In the genomic region with DNA sequence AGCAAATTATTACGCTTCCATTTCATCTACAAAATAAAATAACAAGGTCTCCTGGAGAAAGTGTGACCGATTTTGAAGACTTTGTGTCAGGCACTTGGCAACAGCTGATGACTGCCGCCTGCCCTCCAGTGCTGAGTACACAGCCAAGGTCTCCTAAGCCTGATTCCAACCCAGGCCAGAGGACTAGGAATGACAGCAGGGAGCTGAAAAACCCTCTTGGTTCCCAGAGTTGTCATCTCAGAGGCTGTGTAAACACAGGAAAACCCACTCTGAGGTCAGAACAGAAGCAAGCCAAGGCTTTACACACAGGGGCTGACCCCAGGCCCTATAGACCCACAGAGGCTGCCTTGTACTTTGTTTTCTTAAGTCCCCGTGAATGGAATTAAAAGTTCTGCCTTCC, we compare ENCODE assay signal across 13 mouse cellular contexts. TPM values are rescaled to one million over a fixed set of nuclear protein-coding genes. Genes with fewer than 3 reads are reported as not detected.
DNase-seq lines count a peak whose midpoint lies in the region; ATAC-seq and TF ChIP-seq lines count a peak whose summit lies in the region.
"Had no signal": no experiment of that assay in that cellular context is flagged by ENCODE, and none has a peak within 500 bp of the region (broad histone marks: within the 10 kb centered on the region; RNA-seq: fewer than 3 reads in every experiment).

No protein-coding gene starts in this region.

- H3K4me3 ChIP-seq in cerebellum, adult 2 months (replicated peaks; ENCODE audit: insufficient read depth, low read depth, low read length): no peak overlapping the region
- H3K4me3 ChIP-seq in kidney, postnatal 0 days (replicated peaks; ENCODE audit: low read depth, low read length): no peak overlapping the region
- H3K4me3 ChIP-seq in kidney, embryonic 14.5 days (ENCODE audit: low read length): no peak overlapping the region
- H3K4me3 ChIP-seq in lung, postnatal 0 days (ENCODE audit: low read depth, low read length): no peak overlapping the region
- H3K4me3 ChIP-seq: megakaryocyte, embryonic 14.5 days; neural tube, embryonic 15.5 days had no signal

- ATAC-seq in kidney, postnatal 0 days (replicated peaks; ENCODE audit: low FRiP score, low read depth): no peak
- no peak for ATAC-seq in kidney, embryonic 14.5 days (ENCODE audit: low FRiP score, low TSS enrichment)
- ATAC-seq in lung, postnatal 0 days: peak; percentile 48; the same call in 1 of the 2 replicates

- TF ChIP-seq POLR2A in cerebellum, adult 2 months (IDR thresholded peaks at IDR 0.05; ENCODE audit: borderline replicate concordance, insufficient read depth, low read length): no peak

- no peaks in the 10 kb centered on the region for H3K36me3 ChIP-seq in kidney, postnatal 0 days (ENCODE audit: insufficient read depth, low read length)
- H3K36me3 ChIP-seq in kidney, embryonic 14.5 days (ENCODE audit: control insufficient read depth, insufficient read depth, low read length): no peaks in the 10 kb centered on the region
- H3K36me3 ChIP-seq in lung, postnatal 0 days (ENCODE audit: insufficient read depth, low read length): no peaks in the 10 kb centered on the region
- H3K36me3 ChIP-seq: neural tube, embryonic 15.5 days had no signal

- H3K4me2 ChIP-seq in kidney, postnatal 0 days (ENCODE audit: low read length): no peak overlapping the region
- no peak overlapping the region for H3K4me2 ChIP-seq in kidney, embryonic 14.5 days (replicated peaks; ENCODE audit: low read depth, low read length)
- H3K4me2 ChIP-seq in lung, postnatal 0 days (replicated peaks; ENCODE audit: low read depth, low read length): no peak overlapping the region
- H3K4me2 ChIP-seq: neural tube, embryonic 15.5 days had no signal

- DNase-seq in cerebellum, adult 2 months: peak; percentile 27 to 42
- DNase-seq in cerebellum, adult 8-10 months: no peak
- DNase-seq in kidney, postnatal 0 days (ENCODE audit: low spot score): peak; percentile 14
- DNase-seq in adrenal gland, postnatal 10 days: peak; percentile 43
- peak; percentile 14 for DNase-seq in lung, postnatal 0 days (ENCODE audit: low spot score)
- DNase-seq in layer of hippocampus, adult 11-12 months (ENCODE audit: low spot score): no peak
- no peak for DNase-seq in natural killer cell, adult 2 months (ENCODE audit: low spot score in 2 of 2)
- DNase-seq: gastrocnemius, postnatal 14 days; heart, postnatal 4 days; kidney, postnatal 4 days had no signal

- peaks cover 12% of the 10 kb centered on the region; the same call in 1 of the 2 replicates for H3K4me1 ChIP-seq in cerebellum, adult 2 months (ENCODE audit: control insufficient read depth, insufficient read depth, low read length)
- H3K4me1 ChIP-seq in kidney, postnatal 0 days (replicated peaks; ENCODE audit: insufficient read depth, low read length): 0 out of 2 replicates have a peak, but pooled peaks cover 6% of the 10 kb centered on the region
- peaks cover 5% of the 10 kb centered on the region; the same call in 1 of the 2 replicates for H3K4me1 ChIP-seq in kidney, embryonic 14.5 days (ENCODE audit: control insufficient read depth, insufficient read depth, low read length)
- H3K4me1 ChIP-seq in lung, postnatal 0 days (ENCODE audit: insufficient read depth, low read depth, low read length): peaks cover 21% of the 10 kb centered on the region

- H3K9ac ChIP-seq in kidney, postnatal 0 days (ENCODE audit: low read depth, low read length): no peak overlapping the region
- no peak overlapping the region for H3K9ac ChIP-seq in kidney, embryonic 14.5 days (ENCODE audit: low read depth, low read length)
- H3K9ac ChIP-seq in lung, postnatal 0 days (replicated peaks; ENCODE audit: low read depth): no peak overlapping the region
- H3K9ac ChIP-seq: neural tube, embryonic 15.5 days had no signal

- no peaks in the 10 kb centered on the region for H3K9me3 ChIP-seq in kidney, postnatal 0 days (replicated peaks; ENCODE audit: low read length)
- H3K9me3 ChIP-seq in kidney, embryonic 14.5 days (ENCODE audit: control insufficient read depth, low read length): no peaks in the 10 kb centered on the region
- no peaks in the 10 kb centered on the region for H3K9me3 ChIP-seq in lung, postnatal 0 days (ENCODE audit: low read length)
- H3K9me3 ChIP-seq: neural tube, embryonic 15.5 days had no signal

- H3K27ac ChIP-seq in cerebellum, adult 2 months (ENCODE audit: insufficient read depth, low read length): no peak overlapping the region
- H3K27ac ChIP-seq in kidney, postnatal 0 days: no peak overlapping the region
- no peak overlapping the region for H3K27ac ChIP-seq in kidney, embryonic 14.5 days (ENCODE audit: low read depth, low read length)
- peak overlapping the region; percentile 47; the same call in 1 of the 2 replicates for H3K27ac ChIP-seq in lung, postnatal 0 days (ENCODE audit: low read length)
- H3K27ac ChIP-seq: neural tube, embryonic 15.5 days had no signal

- no peak for TF ChIP-seq EP300 in lung, postnatal 0 days (IDR thresholded peaks at IDR 0.05)

- H3K27me3 ChIP-seq in cerebellum, adult 2 months (ENCODE audit: control insufficient read depth, insufficient read depth, low read length): no peaks in the 10 kb centered on the region
- no peaks in the 10 kb centered on the region for H3K27me3 ChIP-seq in kidney, postnatal 0 days (ENCODE audit: insufficient read depth, low read length)
- H3K27me3 ChIP-seq in kidney, embryonic 14.5 days (ENCODE audit: control insufficient read depth, insufficient read depth, low read length): no peaks in the 10 kb centered on the region
- H3K27me3 ChIP-seq in lung, postnatal 0 days (replicated peaks; ENCODE audit: insufficient read depth, low read length): no peaks in the 10 kb centered on the region
- H3K27me3 ChIP-seq: megakaryocyte, embryonic 14.5 days; neural tube, embryonic 15.5 days had no signal

- WGBS in cerebellum, adult 2 months: 26% methylated on average over 4 of the region's 4 CpGs
- 64% methylated on average over 4 of the region's 4 CpGs for WGBS in kidney, postnatal 0 days
- 65% methylated on average over 4 of the region's 4 CpGs for WGBS in kidney, embryonic 14.5 days
- 24% methylated on average over 4 of the region's 4 CpGs for WGBS in lung, postnatal 0 days

- TF ChIP-seq CTCF in cerebellum, adult 2 months (IDR thresholded peaks at IDR 0.05; ENCODE audit: borderline replicate concordance, insufficient read depth, low read depth, low read length): no peak
- no peak for TF ChIP-seq CTCF in kidney, postnatal 0 days (IDR thresholded peaks at IDR 0.05; ENCODE audit: low read depth)
- TF ChIP-seq CTCF in lung, postnatal 0 days (IDR thresholded peaks at IDR 0.05): no peak

RNA-seq across cellular contexts. Expression of a gene that starts 35.1 kb away (rescaled TPM):
- 36.9 and 38.9 TPM in 2 replicates for polyA plus RNA-seq in cerebellum, adult 2 months (2012; rRNA removed)
- polyA plus RNA-seq in kidney, postnatal 0 days (2015; fragmentation: Nextera tagmentation; extraction: Ambion mirVana): 12.6 and 12.9 TPM in 2 replicates
- polyA plus RNA-seq in kidney, embryonic 14.5 days (2014; fragmentation: Nextera tagmentation; extraction: Ambion mirVana): 12.8 and 21.2 TPM in 2 replicates
- total RNA-seq in adrenal gland, postnatal 10 days (2021): 10 to 100 TPM; 39.0 to 39.1 TPM
- polyA plus RNA-seq in lung, postnatal 0 days (2015; fragmentation: Nextera tagmentation; extraction: Ambion mirVana): 22.0 and 25.1 TPM in 2 replicates

Comparison
In these comparisons a context has a peak if more than half of its experiments do, and no peak if none do; other contexts are left out.
1. DNase-seq: peak in cerebellum, adult 2 months (2 of 2), kidney, postnatal 0 days (single experiment), adrenal gland, postnatal 10 days (single experiment) and lung, postnatal 0 days (single experiment); none in cerebellum, adult 8-10 months (single experiment), layer of hippocampus, adult 11-12 months (single experiment) and natural killer cell, adult 2 months (0 of 2).